In genomic region chr17:72918053-72918452, GRCm38 (mm10) we compare ENCODE assay signal across 9 mouse cellular contexts. TPM values are rescaled to one million over a fixed set of nuclear protein-coding genes. Genes with fewer than 3 reads are reported as not detected.
DNase-seq lines count a peak whose midpoint lies in the region; ATAC-seq and TF ChIP-seq lines count a peak whose summit lies in the region.
"Had no signal": no experiment of that assay in that cellular context is flagged by ENCODE, and none has a peak within 500 bp of the region (broad histone marks: within the 10 kb centered on the region; RNA-seq: fewer than 3 reads in every experiment).

Lbh (plus strand) TSS chr17:72918305.

- 0 out of 2 replicates have a peak, but pooled peaks cover 4% of the 10 kb centered on the region for H3K36me3 ChIP-seq in embryonic facial prominence, embryonic 15.5 days
- H3K36me3 ChIP-seq in heart, embryonic 11.5 days (ENCODE audit: control insufficient read depth, insufficient read depth, low read length): peaks cover 5% of the 10 kb centered on the region; the same call in 1 of the 2 replicates
- peaks cover 5% of the 10 kb centered on the region; the same call in 1 of the 2 replicates for H3K36me3 ChIP-seq in kidney, embryonic 16.5 days (ENCODE audit: insufficient read depth, low read length)
- H3K36me3 ChIP-seq: G1E had no signal

- ATAC-seq in embryonic facial prominence, embryonic 15.5 days (ENCODE audit: insufficient number of reproducible peaks, low FRiP score, low TSS enrichment, low read depth): peak; percentile 91
- ATAC-seq in heart, embryonic 11.5 days (replicated peaks; ENCODE audit: insufficient number of reproducible peaks, low FRiP score, low TSS enrichment): peak; percentile 85
- peak; percentile 89 for ATAC-seq in kidney, embryonic 16.5 days (ENCODE audit: low FRiP score, low TSS enrichment)

- DNase-seq in 3134 (ENCODE audit: extremely low read depth, insufficient read length, low spot score) (peak; percentile 77), liver (peak; percentile 82)
- DNase-seq in monocyte, adult 2 months (ENCODE audit: low read depth in 1 of 2, low spot score in 2 of 2): peak; percentile 84 to 94
- DNase-seq in spleen, postnatal 14 days (ENCODE audit: low spot score in 2 of 2): peak; percentile 87 to 90

- H3K27ac ChIP-seq in bone marrow, adult 2 months (ENCODE audit: control insufficient read depth, insufficient read depth, low read depth, low read length, poor library complexity): peak within 1 kb of the TSS; percentile 97
- peak within 1 kb of the TSS; percentile 89 for H3K27ac ChIP-seq in embryonic facial prominence, embryonic 15.5 days (replicated peaks)
- peak within 1 kb of the TSS; percentile 93 for H3K27ac ChIP-seq in heart, embryonic 11.5 days (ENCODE audit: low read depth, low read length)
- peak within 1 kb of the TSS; percentile 76 for H3K27ac ChIP-seq in kidney, embryonic 16.5 days (ENCODE audit: low read length)

- H3K4me3 ChIP-seq in bone marrow, adult 2 months (replicated peaks; ENCODE audit: control insufficient read depth, low read depth, low read length): peak within 1 kb of the TSS; percentile 97
- peak within 1 kb of the TSS; percentile 75 for H3K4me3 ChIP-seq in embryonic facial prominence, embryonic 15.5 days (replicated peaks)
- peak within 1 kb of the TSS; percentile 86 for H3K4me3 ChIP-seq in heart, embryonic 11.5 days (ENCODE audit: low read depth, low read length)
- H3K4me3 ChIP-seq in kidney, embryonic 16.5 days (ENCODE audit: low read length): peak within 1 kb of the TSS; percentile 82

- peak within 1 kb of the TSS; percentile 86 for H3K4me2 ChIP-seq in embryonic facial prominence, embryonic 15.5 days (replicated peaks)
- peak within 1 kb of the TSS; percentile 67 for H3K4me2 ChIP-seq in heart, embryonic 11.5 days
- H3K4me2 ChIP-seq in kidney, embryonic 16.5 days (replicated peaks; ENCODE audit: low read depth, low read length): peak within 1 kb of the TSS; percentile 77

- H3K27me3 ChIP-seq in embryonic facial prominence, embryonic 15.5 days: no peaks in the 10 kb centered on the region
- H3K27me3 ChIP-seq in heart, embryonic 11.5 days (ENCODE audit: control insufficient read depth, insufficient read depth, low read length): no peaks in the 10 kb centered on the region
- H3K27me3 ChIP-seq in kidney, embryonic 16.5 days (ENCODE audit: insufficient read depth, low read length): no peaks in the 10 kb centered on the region

- no peaks in the 10 kb centered on the region for H3K4me1 ChIP-seq in bone marrow, adult 2 months (ENCODE audit: control insufficient read depth, insufficient read depth, low read length)
- peaks cover 37% of the 10 kb centered on the region for H3K4me1 ChIP-seq in embryonic facial prominence, embryonic 15.5 days
- H3K4me1 ChIP-seq in heart, embryonic 11.5 days (ENCODE audit: control insufficient read depth, insufficient read depth, low read length): peaks cover 38% of the 10 kb centered on the region
- H3K4me1 ChIP-seq in kidney, embryonic 16.5 days (ENCODE audit: insufficient read depth, low read length): peaks cover 17% of the 10 kb centered on the region; the same call in 1 of the 2 replicates

- under 1% methylated on average over 35 of the region's 35 CpGs for WGBS in bone marrow, adult 2 months
- WGBS in embryonic facial prominence, embryonic 15.5 days: under 1% methylated on average over 35 of the region's 35 CpGs
- 0% methylated on average over 35 of the region's 35 CpGs for WGBS in heart, embryonic 11.5 days (ENCODE audit: insufficient replicate concordance)
- under 1% methylated on average over 35 of the region's 35 CpGs for WGBS in kidney, embryonic 16.5 days

- peak; percentile 99 for TF ChIP-seq POLR2A in bone marrow, adult 2 months (IDR thresholded peaks at IDR 0.05; ENCODE audit: borderline replicate concordance, control insufficient read depth, low read depth, low read length)

- H3K9ac ChIP-seq in embryonic facial prominence, embryonic 15.5 days: peak within 1 kb of the TSS; percentile 74
- peak within 1 kb of the TSS; percentile 92 for H3K9ac ChIP-seq in heart, embryonic 11.5 days (ENCODE audit: low read depth, low read length)
- H3K9ac ChIP-seq in kidney, embryonic 16.5 days (replicated peaks; ENCODE audit: low read length): peak within 1 kb of the TSS; percentile 94

- TF ChIP-seq CTCF in bone marrow, adult 2 months (IDR thresholded peaks at IDR 0.05; ENCODE audit: control insufficient read depth, insufficient read depth, low read length): no peak

- H3K9me3 ChIP-seq in embryonic facial prominence, embryonic 15.5 days (replicated peaks): no peaks in the 10 kb centered on the region
- no peaks in the 10 kb centered on the region for H3K9me3 ChIP-seq in heart, embryonic 11.5 days (replicated peaks; ENCODE audit: control insufficient read depth, low read length)
- no peaks in the 10 kb centered on the region for H3K9me3 ChIP-seq in kidney, embryonic 16.5 days (ENCODE audit: low read length)

RNA-seq across cellular contexts. Expression of gene Lbh, which starts in this region (rescaled TPM):
- 19.3 and 31.8 TPM in 2 replicates for polyA plus RNA-seq in bone marrow, adult 2 months (2011; ENCODE audit: insufficient read depth, insufficient read length, low replicate concordance, missing spikeins)
- 3.3 and 3.5 TPM in 2 replicates for polyA plus RNA-seq in embryonic facial prominence, embryonic 15.5 days (2015; fragmentation: Nextera tagmentation; extraction: Ambion mirVana)
- polyA plus RNA-seq in heart, embryonic 11.5 days (2014; fragmentation: Nextera tagmentation; extraction: Ambion mirVana): 19.1 and 22.8 TPM in 2 replicates
- 8.4 and 8.8 TPM in 2 replicates for polyA plus RNA-seq in kidney, embryonic 16.5 days (2015; fragmentation: Nextera tagmentation; extraction: Ambion mirVana)

Comparison
In these comparisons a context has a peak if more than half of its experiments do, and no peak if none do; other contexts are left out.
1. Peak in every context shown above with its lines: DNase-seq, ATAC-seq, H3K4me3 ChIP-seq and H3K27ac ChIP-seq.